Mouse (Mus musculus): Measurements from ENCODE around the gene Gsk3b.

GRCm38 (mm10) chr16:38190531-38190930 is 101.7 kb downstream of the Gsk3b start:
- TF ChIP-seq CTCF (conservative IDR thresholded peaks at IDR 0.05; ENCODE audit: low read length) (no peak), NANOG (IDR thresholded peaks at IDR 0.05; ENCODE audit: borderline replicate concordance, low read length) (no peak)
